8 mouse cellular contexts compared by ENCODE assay signal in genomic region chr5:77581106-77581638, GRCm38 (mm10).
DNase-seq lines count a peak whose midpoint lies in the region; ATAC-seq and TF ChIP-seq lines count a peak whose summit lies in the region.

No protein-coding gene starts in this region.

- H3K27me3 ChIP-seq in Patski: no peaks in the 10 kb centered on the region
- no peaks in the 10 kb centered on the region; the same call in 1 of the 2 replicates for H3K27me3 ChIP-seq in forebrain, postnatal 0 days (ENCODE audit: insufficient read depth, low read length)
- no peaks in the 10 kb centered on the region for H3K27me3 ChIP-seq in intestine, embryonic 16.5 days (replicated peaks; ENCODE audit: control insufficient read depth, insufficient read depth, low read length)

- no peak overlapping the region for H3K4me3 ChIP-seq in forebrain, postnatal 0 days (ENCODE audit: low read depth, low read length)
- no peak overlapping the region for H3K4me3 ChIP-seq in intestine, embryonic 16.5 days (ENCODE audit: low read length)

- H3K27ac ChIP-seq in forebrain, postnatal 0 days (ENCODE audit: low read depth, low read length): no peak overlapping the region
- H3K27ac ChIP-seq in intestine, embryonic 16.5 days (ENCODE audit: low read length): no peak overlapping the region

- in situ Hi-C loops in Patski (cut with MboI; ENCODE audit: low pct_unique_long_range_greater_than_20kb): no loop called here

- POLR2A ChIA-PET in Patski (lab: Charles Lee): no interaction called here

- CTCF ChIA-PET in Patski (lab: Charles Lee): interaction anchor here (1.5 kb wide), 1 partner anchor 9 kb away, joined by 3 read pairs; no protein-coding TSS in a partner anchor

- TF ChIP-seq CTCF in Patski (IDR thresholded peaks at IDR 0.05): no peak
- TF ChIP-seq CTCF in forebrain, postnatal 0 days (IDR thresholded peaks at IDR 0.05; ENCODE audit: low read depth): no peak

- peak; percentile 95 for ATAC-seq in Patski
- peak; percentile 88 for ATAC-seq in forebrain, postnatal 0 days
- peak; percentile 56; the same call in 1 of the 2 replicates for ATAC-seq in intestine, embryonic 16.5 days
- no peak for ATAC-seq in erythroblast, adult 5-6 weeks (replicated peaks; ENCODE audit: low FRiP score, poor library complexity, severe bottlenecking)

- peak overlapping the region; percentile 26; the same call in 1 of the 2 replicates for H3K4me2 ChIP-seq in forebrain, postnatal 0 days (ENCODE audit: low read depth)
- no peak overlapping the region for H3K4me2 ChIP-seq in intestine, embryonic 16.5 days (ENCODE audit: low read depth, low read length)

- H3K9ac ChIP-seq in forebrain, postnatal 0 days: no peak overlapping the region
- H3K9ac ChIP-seq in intestine, embryonic 16.5 days (ENCODE audit: low read depth, low read length): no peak overlapping the region

- H3K4me1 ChIP-seq in forebrain, postnatal 0 days (ENCODE audit: insufficient read depth): 0 out of 2 replicates have a peak, but pooled peaks cover 8% of the 10 kb centered on the region
- H3K4me1 ChIP-seq in intestine, embryonic 16.5 days (ENCODE audit: control insufficient read depth, insufficient read depth, low read length): peaks cover 4% of the 10 kb centered on the region; the same call in 1 of the 2 replicates

- no peaks in the 10 kb centered on the region for H3K9me3 ChIP-seq in forebrain, postnatal 0 days (ENCODE audit: low read length)
- H3K9me3 ChIP-seq in intestine, embryonic 16.5 days (ENCODE audit: control insufficient read depth, low read length): no peaks in the 10 kb centered on the region

- DNase-seq in embryo, embryonic 11 days: peak; percentile 33
- DNase-seq in embryo, embryonic 9.5 days (ENCODE audit: extremely low spot score): no peak
- DNase-seq in Patski (ENCODE audit: low read depth, low spot score): peak; percentile 75
- peak; percentile 65 for DNase-seq in forebrain, postnatal 0 days
- peak; percentile 39 to 56 for DNase-seq in lung, postnatal 4 days
- DNase-seq in spleen, adult 18-20 months: no peak

- 15% methylated on average over 6 of the region's 6 CpGs for WGBS in forebrain, postnatal 0 days
- WGBS in intestine, embryonic 16.5 days: 48% methylated on average over 6 of the region's 6 CpGs

- no peaks in the 10 kb centered on the region for H3K36me3 ChIP-seq in forebrain, postnatal 0 days (ENCODE audit: insufficient read depth)
- H3K36me3 ChIP-seq in intestine, embryonic 16.5 days (ENCODE audit: control insufficient read depth, insufficient read depth, low read length): no peaks in the 10 kb centered on the region

Comparison
In these comparisons a context has a peak if more than half of its experiments do, and no peak if none do; other contexts are left out.
1. DNase-seq: peak in embryo, embryonic 11 days (single experiment), Patski (single experiment), forebrain, postnatal 0 days (single experiment) and lung, postnatal 4 days (2 of 2); none in embryo, embryonic 9.5 days (single experiment) and spleen, adult 18-20 months (0 of 2).